Mouse (Mus musculus) megakaryocyte, adult 5-6 weeks (primary cell): ENCODE data around the gene Gm10065. TPM values are rescaled to one million over a fixed set of nuclear protein-coding genes. Genes with fewer than 3 reads are reported as not detected.

Experiments
- ATAC-seq: 2 replicates; pipeline ENCODE4 v1.8.0; 2016; ENCODE audit warnings: mild to moderate bottlenecking, inconsistent platforms; ENCODE audit not compliant: poor library complexity, severe bottlenecking
- total RNA-seq, 2 experiments: library from RNA; stranded (forward) in 1 of 2; stranded (reverse) in 1 of 2; fragments of 153-499, 151-499 nt in 1 of 2; fragments of 221-1000, 200-1000 nt in 1 of 2; gene quantifications; 2 replicates each; pipeline versions ENCODE4 v1.2.3 to v1.2.4; 2015 to 2017

The Gm10065 gene
- total RNA-seq, 2 experiments from 2014 or later = not detected

DNA sequence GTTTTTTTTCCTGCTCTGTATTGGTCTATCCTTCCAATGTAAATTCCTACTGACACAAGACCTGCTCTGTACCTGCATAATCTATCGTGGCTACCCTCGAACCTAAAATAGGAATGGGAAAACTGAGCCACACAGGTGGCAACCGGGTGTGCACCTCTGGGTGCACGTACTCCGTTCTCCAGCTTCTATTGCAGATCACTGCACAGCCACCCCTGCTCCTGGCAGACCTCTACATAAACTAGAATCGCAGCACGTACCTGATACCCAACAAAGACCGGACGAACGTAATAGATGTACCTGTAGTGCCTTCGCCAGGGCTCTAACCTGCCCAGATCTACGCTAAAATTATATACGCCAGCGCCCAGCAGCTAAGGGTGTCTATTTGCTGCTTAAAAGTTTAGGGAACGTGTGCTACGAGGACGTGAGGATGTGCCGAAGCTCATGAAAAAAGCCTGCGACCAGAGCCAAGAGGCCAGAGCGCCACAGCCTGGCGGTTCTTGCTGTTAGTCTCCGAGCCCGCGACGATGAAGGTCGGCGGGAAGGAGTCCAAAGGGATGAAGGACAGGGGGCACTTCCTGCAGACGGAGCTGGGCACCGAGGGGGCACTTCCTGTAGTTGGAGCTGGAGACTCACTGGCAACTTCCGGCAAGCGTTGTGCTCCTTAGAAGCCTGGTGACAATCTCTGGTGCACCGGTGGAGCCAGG, 38.6 kb downstream of the Gm10065 start, which contains the start of gene Pgbd1:
Pgbd1 (minus strand) TSS at position 556 of the 704 bp plus-strand sequence.
- peak; percentile 83 for ATAC-seq

DNA sequence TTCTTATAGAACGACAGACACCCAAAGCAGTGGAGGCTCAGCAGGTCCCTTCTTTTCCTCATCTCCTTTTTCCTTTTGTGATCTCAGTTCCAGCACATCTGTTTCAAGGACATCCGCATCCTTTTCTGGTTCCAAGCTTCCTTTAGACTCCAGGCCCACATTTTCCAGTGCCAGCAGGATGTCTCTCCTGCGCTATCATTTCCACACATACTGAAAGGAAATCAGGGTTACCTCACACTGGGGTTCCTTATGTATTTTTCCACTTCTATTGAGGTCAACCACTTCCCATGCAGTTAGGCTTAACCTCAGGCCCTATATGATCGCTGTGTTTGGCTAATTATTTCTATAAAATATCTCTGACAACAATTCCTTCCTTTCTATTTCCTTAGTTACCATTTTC, 43.8 kb downstream of the Gm10065 start:
- no peak for ATAC-seq

Other genes with a start within 250 kb of the Gm10065 start
- not detected in 2 replicates for gene Gpx5, start 186.7 kb downstream of the Gm10065 start, total RNA-seq (2015)
- not detected in 2 replicates for gene Gpx5, start 186.7 kb downstream of the Gm10065 start, total RNA-seq (2017)
- gene Gpx6, start 167.3 kb downstream of the Gm10065 start, total RNA-seq (2015) = not detected in 2 replicates
- gene Gpx6, start 167.3 kb downstream of the Gm10065 start, total RNA-seq (2017) = not detected in 2 replicates
- not detected in 2 replicates for gene Olfr1367, start 132.5 kb downstream of the Gm10065 start, total RNA-seq (2015)
- gene Olfr1367, start 132.5 kb downstream of the Gm10065 start, total RNA-seq (2017) = not detected in 2 replicates
- gene Zscan12, start 116.6 kb downstream of the Gm10065 start, total RNA-seq (2015) = 4.4 and 4.7 TPM in 2 replicates
- gene Zscan12, start 116.6 kb downstream of the Gm10065 start, total RNA-seq (2017) = 5.6 and 8.3 TPM in 2 replicates
- 33.5 and 36.6 TPM in 2 replicates for gene Zkscan3, start 76.7 kb downstream of the Gm10065 start, total RNA-seq (2015)
- 26.8 and 29.7 TPM in 2 replicates for gene Zkscan3, start 76.7 kb downstream of the Gm10065 start, total RNA-seq (2017)
- gene Pgbd1, start 38.4 kb downstream of the Gm10065 start, total RNA-seq (2015) = 0.30 TPM in 1 of 2 replicates, not detected in the other
- gene Pgbd1, start 38.4 kb downstream of the Gm10065 start, total RNA-seq (2017) = 0.33 TPM in 1 of 2 replicates, not detected in the other
- 24.2 and 25.3 TPM in 2 replicates for gene Zscan26, start 25.7 kb downstream of the Gm10065 start, total RNA-seq (2015)
- gene Zscan26, start 25.7 kb downstream of the Gm10065 start, total RNA-seq (2017) = 26.9 and 27.2 TPM in 2 replicates
- 0.16 and 1.1 TPM in 2 replicates for gene Nkapl, start 10.9 kb downstream of the Gm10065 start, total RNA-seq (2015)
- gene Nkapl, start 10.9 kb downstream of the Gm10065 start, total RNA-seq (2017) = 1.2 and 1.3 TPM in 2 replicates
- gene Zkscan4, start 534 bp downstream of the Gm10065 start, total RNA-seq (2015) = 0.09 and 0.16 TPM in 2 replicates
- 0.44 TPM in 1 of 2 replicates, not detected in the other for gene Zkscan4, start 534 bp downstream of the Gm10065 start, total RNA-seq (2017)
- 0.09 and 0.56 TPM in 2 replicates for gene AK157302, start 15.8 kb upstream of the Gm10065 start, total RNA-seq (2015)
- gene AK157302, start 15.8 kb upstream of the Gm10065 start, total RNA-seq (2017) = 0.20 TPM in 1 of 2 replicates, not detected in the other
- 7.8 and 10.7 TPM in 2 replicates for gene Gm11273, start 22.0 kb upstream of the Gm10065 start, total RNA-seq (2015)
- 4.3 and 5.2 TPM in 2 replicates for gene Gm11273, start 22.0 kb upstream of the Gm10065 start, total RNA-seq (2017)
- 7.0 and 7.1 TPM in 2 replicates for gene Zkscan8, start 51.7 kb upstream of the Gm10065 start, total RNA-seq (2015)
- gene Zkscan8, start 51.7 kb upstream of the Gm10065 start, total RNA-seq (2017) = 4.4 and 4.9 TPM in 2 replicates
- not detected in 2 replicates for gene Olfr1366, start 63.4 kb upstream of the Gm10065 start, total RNA-seq (2015)
- not detected in 2 replicates for gene Olfr1366, start 63.4 kb upstream of the Gm10065 start, total RNA-seq (2017)
- not detected in 2 replicates for gene Olfr1535, start 80.5 kb upstream of the Gm10065 start, total RNA-seq (2015)
- gene Olfr1535, start 80.5 kb upstream of the Gm10065 start, total RNA-seq (2017) = not detected in 2 replicates
- not detected in 2 replicates for gene Olfr1364, start 102.3 kb upstream of the Gm10065 start, total RNA-seq (2015)
- gene Olfr1364, start 102.3 kb upstream of the Gm10065 start, total RNA-seq (2017) = not detected in 2 replicates
- gene Olfr1362, start 134.6 kb upstream of the Gm10065 start, total RNA-seq (2015) = not detected in 2 replicates
- not detected in 2 replicates for gene Olfr1362, start 134.6 kb upstream of the Gm10065 start, total RNA-seq (2017)
- not detected in 2 replicates for gene Olfr11, start 163.1 kb upstream of the Gm10065 start, total RNA-seq (2015)
- gene Olfr11, start 163.1 kb upstream of the Gm10065 start, total RNA-seq (2017) = not detected in 2 replicates
- not detected in 2 replicates for gene Olfr1361, start 183.9 kb upstream of the Gm10065 start, total RNA-seq (2015)
- not detected in 2 replicates for gene Olfr1361, start 183.9 kb upstream of the Gm10065 start, total RNA-seq (2017)
- not detected in 2 replicates for gene Olfr1360, start 198.0 kb upstream of the Gm10065 start, total RNA-seq (2015)
- not detected in 2 replicates for gene Olfr1360, start 198.0 kb upstream of the Gm10065 start, total RNA-seq (2017)
- gene Olfr1359, start 218.7 kb upstream of the Gm10065 start, total RNA-seq (2015) = not detected in 2 replicates
- gene Olfr1359, start 218.7 kb upstream of the Gm10065 start, total RNA-seq (2017) = not detected in 2 replicates
- gene Hist1h2bl, start 236.7 kb upstream of the Gm10065 start, total RNA-seq (2015) = 262 and 280 TPM in 2 replicates
- gene Hist1h2bl, start 236.7 kb upstream of the Gm10065 start, total RNA-seq (2017) = 409 and 426 TPM in 2 replicates
- 5.0 and 7.6 TPM in 2 replicates for gene Hist1h2ai, start 237.0 kb upstream of the Gm10065 start, total RNA-seq (2015)
- 3,924 and 4,338 TPM in 2 replicates for gene Hist1h2ai, start 237.0 kb upstream of the Gm10065 start, total RNA-seq (2017)
- gene Hist1h3h, start 238.2 kb upstream of the Gm10065 start, total RNA-seq (2015) = 37.0 and 141 TPM in 2 replicates
- 82.6 and 194 TPM in 2 replicates for gene Hist1h3h, start 238.2 kb upstream of the Gm10065 start, total RNA-seq (2017)
- gene Hist1h2bm, start 242.6 kb upstream of the Gm10065 start, total RNA-seq (2015) = 139 and 162 TPM in 2 replicates
- gene Hist1h2bm, start 242.6 kb upstream of the Gm10065 start, total RNA-seq (2017) = 615 and 635 TPM in 2 replicates